Mouse (Mus musculus) granulocyte monocyte progenitor cell, adult 5-6 weeks (primary cell): Measurements from ENCODE around the gene Steap1. TPM values are rescaled to one million over a fixed set of nuclear protein-coding genes. Genes with fewer than 3 reads are reported as not detected.

Experiments used
- ATAC-seq: replicated peaks from 2 replicates; pipeline ENCODE4 v1.8.0; 2016; ENCODE audit warnings: mild to moderate bottlenecking, moderate TSS enrichment, inconsistent platforms; ENCODE audit not compliant: poor library complexity, severe bottlenecking
- total RNA-seq, 2 experiments: library from RNA; stranded (forward) in 1 of 2; stranded (reverse) in 1 of 2; fragments of 200-712, 200-1000 nt in 1 of 2; fragments of >200 nt in 1 of 2; fragmentation: Nextera tagmentation in 1 of 2; gene quantifications; 2 replicates each; pipeline ENCODE4 v1.2.3; 2014 to 2017

The Steap1 gene
- total RNA-seq, 2 experiments from 2014 or later = not detected

GRCm38 (mm10) chr5:5688945-5689540, 60.1 kb downstream of the Steap1 start:
- ATAC-seq = no peak

GRCm38 (mm10) chr5:5688228-5688627, 60.9 kb downstream of the Steap1 start:
- no peak for ATAC-seq

GRCm38 (mm10) chr5:5686973-5687372, 62.2 kb downstream of the Steap1 start:
- no peak for ATAC-seq

Other genes with a start within 250 kb of the Steap1 start
- 1.4 and 3.4 TPM in 2 replicates for gene Cldn12, start 234.4 kb downstream of the Steap1 start, total RNA-seq (2014; fragmentation: Nextera tagmentation)
- 4.2 and 7.5 TPM in 2 replicates for gene Cldn12, start 234.4 kb downstream of the Steap1 start, total RNA-seq (2017)
- gene Gtpbp10, start 189.8 kb downstream of the Steap1 start, total RNA-seq (2014; fragmentation: Nextera tagmentation) = 24.7 and 27.8 TPM in 2 replicates
- 31.3 and 37.1 TPM in 2 replicates for gene Gtpbp10, start 189.8 kb downstream of the Steap1 start, total RNA-seq (2017)
- gene Gm8773, start 175.5 kb downstream of the Steap1 start, total RNA-seq (2014; fragmentation: Nextera tagmentation) = not detected in 2 replicates
- gene Gm8773, start 175.5 kb downstream of the Steap1 start, total RNA-seq (2017) = not detected in 2 replicates
- not detected in 2 replicates for gene Cfap69, start 85.1 kb downstream of the Steap1 start, total RNA-seq (2014; fragmentation: Nextera tagmentation)
- not detected in 2 replicates for gene Cfap69, start 85.1 kb downstream of the Steap1 start, total RNA-seq (2017)
- gene Steap2, start 54.7 kb downstream of the Steap1 start, total RNA-seq (2014; fragmentation: Nextera tagmentation) = not detected in 2 replicates
- not detected in 2 replicates for gene Steap2, start 54.7 kb downstream of the Steap1 start, total RNA-seq (2017)